In genomic region chr4:33396222-33397176, GRCm38 (mm10) we compare ENCODE assay signal across 8 mouse cellular contexts.
DNase-seq lines count a peak whose midpoint lies in the region; ATAC-seq and TF ChIP-seq lines count a peak whose summit lies in the region.

No protein-coding gene starts in this region.

- CTCF ChIA-PET in Patski (lab: Charles Lee) = no interaction called here

- H3K9me3 ChIP-seq in hindbrain, postnatal 0 days (ENCODE audit: low read length) = no peaks in the 10 kb centered on the region

- WGBS in hindbrain, postnatal 0 days = 53% methylated on average over 3 of the region's 3 CpGs

- no peak overlapping the region for H3K27ac ChIP-seq in hindbrain, postnatal 0 days
- H3K27ac ChIP-seq in left cerebral cortex, adult 2 months = no peak overlapping the region

- no peak for ATAC-seq in Patski
- ATAC-seq in hindbrain, postnatal 0 days = peak; percentile 84
- peak; percentile 91 for ATAC-seq in megakaryocyte-erythroid progenitor cell, adult 5-6 weeks (replicated peaks; ENCODE audit: low FRiP score, low TSS enrichment, poor library complexity, severe bottlenecking)

- no peak overlapping the region for H3K4me2 ChIP-seq in hindbrain, postnatal 0 days (ENCODE audit: low read depth, low read length)

- no peaks in the 10 kb centered on the region for H3K4me1 ChIP-seq in hindbrain, postnatal 0 days (ENCODE audit: insufficient read depth, low read length)

- in situ Hi-C loops in Patski (cut with MboI; ENCODE audit: low pct_unique_long_range_greater_than_20kb) = no loop called here

- POLR2A ChIA-PET in Patski (lab: Charles Lee) = no interaction called here

- H3K9ac ChIP-seq in hindbrain, postnatal 0 days (replicated peaks; ENCODE audit: low read length) = no peak overlapping the region

- intact Hi-C loops in left cerebral cortex, adult 2 months (cut with DNase I) = loop anchor here (1.0 to 10.0 kb wide), 5 partner anchors 131 to 1158 kb away; partner anchors contain the start of genes Akirin2 and Cnr1

- H3K27me3 ChIP-seq in Patski = no peaks in the 10 kb centered on the region
- no peaks in the 10 kb centered on the region for H3K27me3 ChIP-seq in hindbrain, postnatal 0 days (ENCODE audit: insufficient read depth, low read length)

- H3K4me3 ChIP-seq in hindbrain, postnatal 0 days (ENCODE audit: low read length) = no peak overlapping the region
- no peak overlapping the region for H3K4me3 ChIP-seq in left cerebral cortex, adult 2 months

- peak; percentile 25 for DNase-seq in Patski (ENCODE audit: low read depth, low spot score)
- DNase-seq in cerebellum, adult 9-10 months = peak; percentile 90
- DNase-seq in frontal cortex, postnatal 14 days (ENCODE audit: low spot score in 2 of 2) = peak; percentile 55 to 79
- peak; percentile 97 for DNase-seq in hindbrain, postnatal 0 days (ENCODE audit: low spot score)
- DNase-seq in left cerebral cortex, adult 2 months (ENCODE audit: extremely low spot score in 1 of 2, low spot score in 2 of 2) = peak; percentile 73 to 82
- DNase-seq in right cerebral cortex, postnatal 25 days = peak; percentile 63
- DNase-seq in urinary bladder, postnatal 25 days (ENCODE audit: low spot score) = peak; percentile 79

- H3K36me3 ChIP-seq in hindbrain, postnatal 0 days (ENCODE audit: insufficient read depth, low read length) = no peaks in the 10 kb centered on the region

- TF ChIP-seq CTCF in Patski (IDR thresholded peaks at IDR 0.05) = peak; percentile 75
- TF ChIP-seq CTCF in hindbrain, postnatal 0 days (IDR thresholded peaks at IDR 0.05; ENCODE audit: low read depth) = peak; percentile 97
- TF ChIP-seq CTCF in left cerebral cortex, adult 2 months (IDR thresholded peaks at IDR 0.05) = peak; percentile 97

Comparison
In these comparisons a context has a peak if more than half of its experiments do, and no peak if none do; other contexts are left out.
1. DNase-seq: peak in every context shown above with its lines; median percentile 97 in hindbrain, postnatal 0 days; 90 in cerebellum, adult 9-10 months; 79 in urinary bladder, postnatal 25 days; 78 in left cerebral cortex, adult 2 months; 67 in frontal cortex, postnatal 14 days; 63 in right cerebral cortex, postnatal 25 days; 25 in Patski.